Mouse (Mus musculus): ENCODE results near the gene Tbc1d10a.

- TF ChIP-seq ZNF384 (IDR thresholded peaks at IDR 0.05; ENCODE audit: low read depth, low read length) (no peak), EP300 (IDR thresholded peaks at IDR 0.05; ENCODE audit: low read depth in 1 of 2, low read length in 2 of 2) (no peak), CTCF (IDR thresholded peaks at IDR 0.05 in 2 of 3, conservative IDR thresholded peaks at IDR 0.05 in 1 of 3; ENCODE audit: control insufficient read depth in 1 of 3, insufficient read depth in 1 of 3, low read depth in 2 of 3, low read length in 3 of 3, poor library complexity in 1 of 3, severe bottlenecking in 1 of 3) (no peak), E2F4 (IDR thresholded peaks at IDR 0.05; ENCODE audit: borderline replicate concordance, low read depth, low read length) (no peak)
Measured at GRCm38 (mm10) chr11:4252886-4253285, 66.3 kb downstream of the Tbc1d10a start.
